Mouse (Mus musculus) heart, postnatal 0 days (tissue): ENCODE data around the gene Pheta2.

Experiments used
- CTCF ChIP-seq: IDR thresholded peaks from 2 replicates; pipeline ENCODE4 v1.5.1; 2016; ENCODE audit warnings: antibody characterized with exemption, control low read depth, low read depth
- EP300 ChIP-seq: IDR thresholded peaks from 2 replicates; pipeline ENCODE4 v1.6.1; 2016; ENCODE audit warnings: antibody characterized with exemption, low read depth

DNA sequence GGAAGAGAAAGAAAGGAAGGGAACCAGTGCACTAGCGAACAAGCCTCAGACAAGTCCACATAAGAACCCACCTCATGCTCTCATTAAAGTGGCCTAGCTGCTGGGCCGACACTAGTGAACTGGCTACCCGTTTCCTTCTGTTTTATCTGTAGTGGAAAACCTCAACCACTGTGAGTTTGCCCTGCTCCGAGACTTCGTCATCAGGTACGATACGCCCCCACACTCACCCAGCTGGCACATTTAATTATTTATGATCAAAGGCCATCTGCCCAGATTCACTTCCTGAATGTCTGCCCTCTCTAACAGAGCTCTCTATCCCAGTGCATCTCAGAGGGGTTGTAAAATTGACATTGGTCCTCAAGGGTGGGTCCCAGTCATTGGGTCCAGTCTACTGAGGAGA lies 48.5 kb upstream of the Pheta2 start:
- TF ChIP-seq CTCF (no peak), EP300 (no peak)
